Comparison of ENCODE assay signal across 8 mouse cellular contexts in the genomic region with DNA sequence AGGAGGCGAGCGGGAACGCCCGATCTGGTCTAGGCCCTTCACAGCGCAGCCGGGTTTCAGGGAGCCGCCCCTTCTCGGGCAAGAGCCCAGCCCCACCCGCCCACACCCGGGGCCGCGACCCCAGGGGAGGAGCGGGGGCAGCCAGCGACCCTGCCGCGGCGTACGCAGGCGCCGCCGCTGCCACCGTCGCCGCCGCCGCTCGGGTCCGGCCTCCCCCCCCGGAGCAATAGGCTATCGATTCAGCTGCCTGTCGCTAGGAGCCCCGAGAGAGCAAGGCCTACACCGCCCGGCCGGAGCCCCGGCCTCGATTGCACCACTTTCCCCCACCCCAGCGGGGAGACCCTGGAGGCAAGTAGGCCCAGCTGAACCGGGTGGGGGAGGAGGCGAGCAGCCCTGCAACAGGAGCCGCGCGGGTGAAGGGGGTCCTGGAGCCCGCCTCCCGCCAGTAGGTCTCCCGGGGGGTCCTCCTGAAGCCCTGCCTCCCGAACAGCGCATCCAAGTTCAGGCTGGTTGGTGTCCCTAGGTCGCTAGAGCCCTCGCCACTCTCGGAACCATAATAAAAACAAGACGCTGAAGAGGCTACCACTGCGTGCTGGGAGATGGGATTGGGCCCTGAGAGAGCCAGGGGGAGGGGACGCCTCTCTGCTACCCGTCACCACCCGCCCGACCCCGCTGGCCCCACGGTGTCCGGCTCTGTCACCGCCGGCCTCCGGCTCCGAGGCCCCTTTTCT. TPM values are rescaled to one million over a fixed set of nuclear protein-coding genes. Genes with fewer than 3 reads are reported as not detected.
DNase-seq lines count a peak whose midpoint lies in the region; ATAC-seq and TF ChIP-seq lines count a peak whose summit lies in the region.

No protein-coding gene starts in this region.

- no peaks in the 10 kb centered on the region for H3K9me3 ChIP-seq in CH12.LX (replicated peaks; ENCODE audit: low read length)
- H3K9me3 ChIP-seq in forebrain, embryonic 12.5 days: no peaks in the 10 kb centered on the region
- H3K9me3 ChIP-seq in heart, postnatal 0 days (replicated peaks; ENCODE audit: control insufficient read depth, low read length): no peaks in the 10 kb centered on the region
- H3K9me3 ChIP-seq in liver, embryonic 14.5 days (ENCODE audit: control insufficient read depth, low read length): no peaks in the 10 kb centered on the region
- H3K9me3 ChIP-seq in stomach, embryonic 14.5 days (ENCODE audit: control insufficient read depth, low read depth, low read length): no peaks in the 10 kb centered on the region

- TF ChIP-seq CTCF in CH12.LX (conservative IDR thresholded peaks at IDR 0.05 in 1 of 2, IDR thresholded peaks at IDR 0.05 in 1 of 2; ENCODE audit: low read depth in 2 of 2, low read length in 2 of 2): no peak
- no peak for TF ChIP-seq CTCF in heart, postnatal 0 days (IDR thresholded peaks at IDR 0.05; ENCODE audit: low read depth)
- no peak for TF ChIP-seq CTCF in liver, embryonic 14.5 days (IDR thresholded peaks at IDR 0.05; ENCODE audit: low read depth)

- H3K79me2 ChIP-seq in CH12.LX (replicated peaks; ENCODE audit: control insufficient read depth, extremely low read depth, insufficient read depth, poor library complexity, severe bottlenecking): peaks cover 44% of the 10 kb centered on the region

- H3K36me3 ChIP-seq in CH12.LX (replicated peaks in 1 of 2; ENCODE audit: control insufficient read depth in 1 of 2, insufficient read depth in 1 of 2, low read length in 1 of 2): peaks cover 6 to 30% of the 10 kb centered on the region in 2 experiments
- no peaks in the 10 kb centered on the region; the same call in 1 of the 2 replicates for H3K36me3 ChIP-seq in forebrain, embryonic 12.5 days (replicated peaks)
- no peaks in the 10 kb centered on the region for H3K36me3 ChIP-seq in heart, postnatal 0 days (replicated peaks; ENCODE audit: control insufficient read depth, insufficient read depth, low read length)
- no peaks in the 10 kb centered on the region for H3K36me3 ChIP-seq in liver, embryonic 14.5 days (replicated peaks; ENCODE audit: control insufficient read depth, insufficient read depth, low read depth)
- H3K36me3 ChIP-seq in stomach, embryonic 14.5 days (ENCODE audit: control insufficient read depth, insufficient read depth, low read length): peaks cover 3% of the 10 kb centered on the region; the same call in 1 of the 2 replicates

- peak; percentile 61 for DNase-seq in CH12.LX (ENCODE audit: extremely low read depth)
- DNase-seq in c-Kit-positive CD71-positive TER-119-positive erythroid progenitor cells, embryonic 14.5 days (ENCODE audit: low spot score): peak; percentile 51
- DNase-seq in heart, postnatal 0 days (ENCODE audit: low spot score): peak; percentile 70
- DNase-seq in kidney, postnatal 36 days: peak; percentile 66 to 79
- DNase-seq in liver, embryonic 14.5 days (ENCODE audit: low read depth in 3 of 3, low spot score in 3 of 3): peak in 2 of 3 experiments; percentile 36 to 49
- DNase-seq in neural tube, embryonic 10.5 days (ENCODE audit: extremely low spot score, low spot score): peak; percentile 88

- in situ Hi-C loops in CH12.LX (cut with MboI; ENCODE audit: low pct_ligation_motif_present, low pct_unique_long_range_greater_than_20kb, low sequenced_read_pairs): no loop called here

- H3K9ac ChIP-seq in CH12.LX (ENCODE audit: insufficient read depth, low read depth): peak overlapping the region; percentile 91
- peak overlapping the region; percentile 90 for H3K9ac ChIP-seq in forebrain, embryonic 12.5 days
- peak overlapping the region; percentile 79 for H3K9ac ChIP-seq in heart, postnatal 0 days (replicated peaks; ENCODE audit: low read depth, low read length)
- peak overlapping the region; percentile 87 for H3K9ac ChIP-seq in liver, embryonic 14.5 days (replicated peaks)
- peak overlapping the region; percentile 90 for H3K9ac ChIP-seq in stomach, embryonic 14.5 days (replicated peaks; ENCODE audit: low read depth, low read length)

- TF ChIP-seq RAD21 in CH12.LX (IDR thresholded peaks at IDR 0.05; ENCODE audit: low read depth, low read length): no peak

- peaks cover 1% of the 10 kb centered on the region for H3K27me3 ChIP-seq in CH12.LX (replicated peaks)
- H3K27me3 ChIP-seq in forebrain, embryonic 12.5 days: no peaks in the 10 kb centered on the region
- H3K27me3 ChIP-seq in heart, postnatal 0 days (ENCODE audit: control insufficient read depth, insufficient read depth, low read length): no peaks in the 10 kb centered on the region
- no peaks in the 10 kb centered on the region for H3K27me3 ChIP-seq in liver, embryonic 14.5 days (ENCODE audit: control insufficient read depth, insufficient read depth, low read length)
- H3K27me3 ChIP-seq in stomach, embryonic 14.5 days (ENCODE audit: control insufficient read depth, insufficient read depth, low read length): no peaks in the 10 kb centered on the region

- TF ChIP-seq POLR2A in CH12.LX (IDR thresholded peaks at IDR 0.05; ENCODE audit: low read depth, low read length): peak; percentile 54; the same call in 1 of the 2 replicates

- WGBS in forebrain, embryonic 12.5 days: under 1% methylated on average over 60 of the region's 64 CpGs
- under 1% methylated on average over 57 of the region's 64 CpGs for WGBS in heart, postnatal 0 days
- WGBS in liver, embryonic 14.5 days (ENCODE audit: insufficient replicate concordance): under 1% methylated on average over 56 of the region's 64 CpGs
- WGBS in stomach, embryonic 14.5 days: under 1% methylated on average over 56 of the region's 64 CpGs

- peak overlapping the region; percentile 46; the same call in 1 of the 2 replicates for H3K4me2 ChIP-seq in CH12.LX (ENCODE audit: insufficient read depth, low read depth, poor library complexity, severe bottlenecking)
- H3K4me2 ChIP-seq in forebrain, embryonic 12.5 days: peak overlapping the region; percentile 75
- peak overlapping the region; percentile 81 for H3K4me2 ChIP-seq in heart, postnatal 0 days (ENCODE audit: low read depth, low read length)
- H3K4me2 ChIP-seq in liver, embryonic 14.5 days (ENCODE audit: low read depth): peak overlapping the region; percentile 95
- peak overlapping the region; percentile 56 for H3K4me2 ChIP-seq in stomach, embryonic 14.5 days (replicated peaks; ENCODE audit: low read depth, low read length)

- no peak for TF ChIP-seq EP300 in CH12.LX (IDR thresholded peaks at IDR 0.05; ENCODE audit: low read length)
- no peak for TF ChIP-seq EP300 in heart, postnatal 0 days (IDR thresholded peaks at IDR 0.05; ENCODE audit: low read depth)
- no peak for TF ChIP-seq EP300 in liver, embryonic 14.5 days (IDR thresholded peaks at IDR 0.05; ENCODE audit: low read depth)

- ATAC-seq in forebrain, embryonic 12.5 days (ENCODE audit: low FRiP score): peak; percentile 74
- peak; percentile 75 for ATAC-seq in heart, postnatal 0 days (ENCODE audit: insufficient read depth, low read depth)
- ATAC-seq in liver, embryonic 14.5 days (ENCODE audit: insufficient read depth): peak; percentile 76
- peak; percentile 85 for ATAC-seq in stomach, embryonic 14.5 days (ENCODE audit: insufficient number of reproducible peaks, insufficient read depth, low FRiP score, low read depth)

- peak overlapping the region; percentile 87 for H3K27ac ChIP-seq in CH12.LX (ENCODE audit: insufficient read depth, low read depth)
- peak overlapping the region; percentile 97 for H3K27ac ChIP-seq in forebrain, embryonic 12.5 days
- peak overlapping the region; percentile 96 for H3K27ac ChIP-seq in heart, postnatal 0 days (ENCODE audit: low read depth)
- H3K27ac ChIP-seq in liver, embryonic 14.5 days: peak overlapping the region; percentile 42
- H3K27ac ChIP-seq in stomach, embryonic 14.5 days (ENCODE audit: low read length): peak overlapping the region; percentile 95

- dilution Hi-C loops in CH12.LX (cut with MboI; ENCODE audit: extremely low pct_ligation_motif_present, extremely low pct_unique_long_range_greater_than_20kb, low sequenced_read_pairs): no loop called here

- peaks cover 4 to 11% of the 10 kb centered on the region in 2 experiments for H3K4me1 ChIP-seq in CH12.LX (ENCODE audit: control insufficient read depth in 1 of 2, insufficient read depth in 2 of 2)
- H3K4me1 ChIP-seq in forebrain, embryonic 12.5 days: peaks cover 25% of the 10 kb centered on the region
- H3K4me1 ChIP-seq in heart, postnatal 0 days (ENCODE audit: control insufficient read depth, insufficient read depth): peaks cover 8% of the 10 kb centered on the region
- H3K4me1 ChIP-seq in liver, embryonic 14.5 days (replicated peaks; ENCODE audit: control insufficient read depth in 2 of 2, insufficient read depth in 2 of 2, low read length in 1 of 2): peaks cover 0 to 3% of the 10 kb centered on the region in 2 experiments; a peak in 2 of 4 replicates
- peaks cover 14% of the 10 kb centered on the region for H3K4me1 ChIP-seq in stomach, embryonic 14.5 days (ENCODE audit: control insufficient read depth, insufficient read depth, low read length)

- peak overlapping the region; percentile 79 to 96 (median 90) for H3K4me3 ChIP-seq in CH12.LX (replicated peaks in 1 of 3; ENCODE audit: low read depth in 2 of 3, low read length in 2 of 3, poor library complexity in 1 of 3)
- H3K4me3 ChIP-seq in forebrain, embryonic 12.5 days (replicated peaks): peak overlapping the region; percentile 79
- peak overlapping the region; percentile 72 for H3K4me3 ChIP-seq in heart, postnatal 0 days (ENCODE audit: low read depth, low read length)
- H3K4me3 ChIP-seq in liver, embryonic 14.5 days (ENCODE audit: insufficient read depth in 1 of 2, low read depth in 2 of 2, low read length in 2 of 2): peak overlapping the region; percentile 73 to 93
- peak overlapping the region; percentile 91 for H3K4me3 ChIP-seq in stomach, embryonic 14.5 days (ENCODE audit: low read depth, low read length)

RNA-seq across cellular contexts. Expression of a gene that starts 1.3 kb away (rescaled TPM):
- total RNA-seq in CH12.LX (2012; rRNA removed) (11.0 and 13.0 TPM in 2 replicates), CH12.LX (2014; rRNA removed) (8.2 and 9.2 TPM in 2 replicates)
- 13.2 and 15.2 TPM in 2 replicates for polyA plus RNA-seq in CH12.LX (2012; ENCODE audit: insufficient read length, low read depth)
- 21.9 and 25.2 TPM in 2 replicates for polyA plus RNA-seq in forebrain, embryonic 12.5 days (2016; fragmentation: Nextera tagmentation; extraction: Ambion mirVana)
- 22.0 and 25.0 TPM in 2 replicates for total RNA-seq in heart, postnatal 0 days (2014; rRNA removed; ENCODE audit: low replicate concordance)
- polyA plus RNA-seq in heart, postnatal 0 days (2015; fragmentation: Nextera tagmentation; extraction: Ambion mirVana): 7.1 and 7.9 TPM in 2 replicates
- 3.1 and 4.0 TPM in 2 replicates for polyA plus RNA-seq in liver, embryonic 14.5 days (2012; rRNA removed)
- polyA plus RNA-seq in liver, embryonic 14.5 days (2014; fragmentation: Nextera tagmentation; extraction: Ambion mirVana): 1.6 and 2.3 TPM in 2 replicates
- 11.9 and 12.6 TPM in 2 replicates for polyA plus RNA-seq in stomach, embryonic 14.5 days (2014; fragmentation: Nextera tagmentation; extraction: Ambion mirVana)

RNA-seq across cellular contexts. Expression of a gene that starts 27.8 kb away (rescaled TPM):
- total RNA-seq in CH12.LX (2012; rRNA removed) (10.6 and 15.0 TPM in 2 replicates), CH12.LX (2014; rRNA removed) (11.3 and 12.8 TPM in 2 replicates)
- polyA plus RNA-seq in CH12.LX (2012; ENCODE audit: insufficient read length, low read depth): 8.8 and 11.2 TPM in 2 replicates
- 52.7 and 54.1 TPM in 2 replicates for polyA plus RNA-seq in forebrain, embryonic 12.5 days (2016; fragmentation: Nextera tagmentation; extraction: Ambion mirVana)
- 11.2 and 32.5 TPM in 2 replicates for total RNA-seq in heart, postnatal 0 days (2014; rRNA removed; ENCODE audit: low replicate concordance)
- polyA plus RNA-seq in heart, postnatal 0 days (2015; fragmentation: Nextera tagmentation; extraction: Ambion mirVana): 6.8 and 7.7 TPM in 2 replicates
- polyA plus RNA-seq in liver, embryonic 14.5 days (2012; rRNA removed): 3.7 and 4.2 TPM in 2 replicates
- 5.1 and 5.5 TPM in 2 replicates for polyA plus RNA-seq in liver, embryonic 14.5 days (2014; fragmentation: Nextera tagmentation; extraction: Ambion mirVana)
- polyA plus RNA-seq in stomach, embryonic 14.5 days (2014; fragmentation: Nextera tagmentation; extraction: Ambion mirVana): 33.0 and 34.4 TPM in 2 replicates

Comparison
In these comparisons a context has a peak if more than half of its experiments do, and no peak if none do; other contexts are left out.
1. Peak in every context shown above with its lines: DNase-seq, ATAC-seq, H3K4me3 ChIP-seq and H3K27ac ChIP-seq.
2. H3K27ac ChIP-seq: peak in every context shown above with its lines; median percentile 97 in forebrain, embryonic 12.5 days; 96 in heart, postnatal 0 days; 95 in stomach, embryonic 14.5 days; 87 in CH12.LX; 42 in liver, embryonic 14.5 days.